Mouse (Mus musculus) left cerebral cortex, postnatal 14 days (tissue): ENCODE results near the gene Bcl2l14. TPM values are rescaled to one million over a fixed set of nuclear protein-coding genes. Genes with fewer than 3 reads are reported as not detected.

Experiments
- DNase-seq, 2 experiments: peaks; one replicate each; pipeline ENCODE4 v3.0.0; 2021 to 2022; ENCODE audit warnings: low spot score in 2 of 2, mixed read lengths in 1 of 2
- intact Hi-C: fragments of 180-260 bp; cut with DNase I; formaldehyde crosslinking; loops from one replicate; pipeline ENCODE4 v1.15.1; 2025
- long read RNA-seq, 2 experiments: library from polyadenylated mRNA; stranded (forward); transcript quantifications; one replicate each; pipeline ENCODE4 v2.0.0; 2021
- total RNA-seq, 2 experiments: library from RNA; stranded (reverse); gene quantifications; 2 replicates each; pipeline ENCODE4 v1.2.3; 2021

Bcl2l14 gene
- not detected for total RNA-seq
- long read RNA-seq, experiment 1, result 0 reads
- long read RNA-seq, experiment 2, result 0 reads

GRCm38 (mm10) chr6:134396018-134396417, at the start of gene Bcl2l14:
Bcl2l14 (plus strand) TSS chr6:134396318.
- DNase-seq, result no peak
- intact Hi-C loops, result no loop called here

GRCm38 (mm10) chr6:134348526-134349067, 47.5 kb upstream of the Bcl2l14 start:
- DNase-seq, result no peak

DNA sequence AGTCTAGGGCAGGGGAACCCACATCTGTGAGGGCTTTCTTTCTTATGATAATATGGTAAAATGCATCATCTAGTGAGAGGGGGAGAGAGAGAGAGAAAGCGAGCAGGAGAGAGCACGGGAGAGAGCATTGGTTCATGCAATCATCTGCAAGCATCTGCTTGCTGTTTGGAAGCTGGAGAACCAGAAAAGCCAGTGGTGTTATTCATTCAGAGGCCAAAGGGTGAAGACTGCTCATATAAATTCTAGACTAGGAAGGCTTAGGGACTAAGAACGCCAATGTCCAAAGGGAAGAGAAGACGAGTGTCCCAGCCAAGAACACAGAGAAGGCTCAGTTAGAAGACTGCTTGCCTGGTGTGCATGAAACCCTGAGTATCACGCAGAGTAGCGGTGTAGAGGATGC, 43.2 kb upstream of the Bcl2l14 start:
- DNase-seq, result no peak

More at GRCm38 (mm10) chr6:134348526-134349067, 47.5 kb upstream of the Bcl2l14 start:
- intact Hi-C loops, result no loop called here

DNA sequence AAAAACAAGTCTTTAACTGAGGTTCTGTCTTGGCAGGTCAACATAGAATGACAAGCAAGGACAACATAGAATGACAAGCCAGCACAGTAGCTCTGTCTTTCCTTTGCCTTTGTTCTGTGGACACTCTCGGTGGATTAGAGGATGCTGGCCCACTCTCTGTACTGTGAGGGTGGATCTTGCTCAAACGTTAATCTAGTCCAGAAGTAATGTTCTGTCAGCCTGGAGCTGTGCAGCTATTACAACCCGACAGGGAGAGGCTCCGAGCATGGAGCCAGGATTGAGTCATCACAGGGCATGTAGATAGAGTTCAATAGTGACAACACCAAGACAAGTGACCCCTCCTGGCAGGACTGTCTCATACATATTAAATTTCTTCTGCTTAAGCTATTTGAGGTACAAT, 42.4 kb upstream of the Bcl2l14 start:
- no peak for DNase-seq
- intact Hi-C loops, result no loop called here

More for the DNA sequence above, 43.2 kb upstream of the Bcl2l14 start:
- intact Hi-C loops, result no loop called here

- no peak for DNase-seq
- intact Hi-C loops, result no loop called here
Measured at GRCm38 (mm10) chr6:134357570-134357969, 38.5 kb upstream of the Bcl2l14 start.

DNA sequence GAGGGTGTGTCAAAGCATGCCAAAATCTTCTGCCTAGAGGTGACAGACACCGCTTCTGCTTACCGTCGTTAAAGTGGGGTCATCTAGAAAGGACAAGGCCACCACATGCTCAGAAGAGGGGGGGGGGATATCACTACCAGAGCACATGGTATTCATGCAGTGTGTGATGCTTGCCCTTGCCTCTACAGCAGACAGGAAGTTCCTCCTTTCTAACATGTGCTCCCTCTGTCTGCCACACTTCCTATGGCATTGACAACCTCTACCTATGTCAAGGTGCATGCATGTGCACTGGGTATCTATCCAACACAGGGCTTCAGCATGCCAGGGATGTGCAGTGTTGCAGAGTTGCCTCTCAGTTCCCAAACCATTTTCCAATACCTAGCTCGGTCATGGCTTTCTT, 36.0 kb upstream of the Bcl2l14 start:
- intact Hi-C loops, result no loop called here
- DNase-seq, result no peak

GRCm38 (mm10) chr6:134364644-134365043, 31.5 kb upstream of the Bcl2l14 start:
- intact Hi-C loops, result no loop called here

DNA sequence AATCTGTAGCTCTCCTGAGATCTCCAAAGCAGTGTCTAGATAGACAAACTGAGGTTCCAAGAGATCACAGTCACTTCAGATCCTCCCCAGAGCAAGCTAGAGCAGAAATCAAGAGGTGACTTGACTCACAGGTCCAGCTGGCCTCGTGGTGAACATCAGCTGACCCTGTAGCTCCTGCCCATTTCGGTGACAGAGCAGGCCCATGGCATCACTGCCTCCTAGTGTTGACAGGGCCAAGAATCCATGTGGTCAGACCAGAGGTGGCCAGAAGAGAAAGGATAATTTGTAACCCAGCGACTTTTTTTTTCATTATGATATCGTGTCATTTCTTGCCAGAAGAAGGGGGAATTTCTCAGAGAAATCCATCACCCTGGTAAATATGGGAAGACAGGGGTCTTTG, 30.2 kb upstream of the Bcl2l14 start:
- no peak for DNase-seq
- intact Hi-C loops, result no loop called here

More at GRCm38 (mm10) chr6:134364644-134365043, 31.5 kb upstream of the Bcl2l14 start:
- DNase-seq, result no peak

- no peak for DNase-seq
- intact Hi-C loops, result no loop called here
Measured at GRCm38 (mm10) chr6:134366366-134367351, 29.5 kb upstream of the Bcl2l14 start.

GRCm38 (mm10) chr6:134367366-134368281, 28.5 kb upstream of the Bcl2l14 start:
- DNase-seq, result no peak
- intact Hi-C loops, result no loop called here

GRCm38 (mm10) chr6:134372946-134373345, 23.2 kb upstream of the Bcl2l14 start:
- intact Hi-C loops, result no loop called here
- peak; percentile 39 to 59 for DNase-seq

GRCm38 (mm10) chr6:134377201-134377600, 18.9 kb upstream of the Bcl2l14 start:
- DNase-seq, result no peak
- intact Hi-C loops, result no loop called here

GRCm38 (mm10) chr6:134377856-134378255, 18.3 kb upstream of the Bcl2l14 start:
- intact Hi-C loops, result no loop called here
- DNase-seq, result no peak

- intact Hi-C loops, result loop anchor here (10.0 kb wide), 1 partner anchor 127 kb away; no protein-coding TSS in a partner anchor
- no peak for DNase-seq
Measured at GRCm38 (mm10) chr6:134381462-134381861, 14.7 kb upstream of the Bcl2l14 start.

DNA sequence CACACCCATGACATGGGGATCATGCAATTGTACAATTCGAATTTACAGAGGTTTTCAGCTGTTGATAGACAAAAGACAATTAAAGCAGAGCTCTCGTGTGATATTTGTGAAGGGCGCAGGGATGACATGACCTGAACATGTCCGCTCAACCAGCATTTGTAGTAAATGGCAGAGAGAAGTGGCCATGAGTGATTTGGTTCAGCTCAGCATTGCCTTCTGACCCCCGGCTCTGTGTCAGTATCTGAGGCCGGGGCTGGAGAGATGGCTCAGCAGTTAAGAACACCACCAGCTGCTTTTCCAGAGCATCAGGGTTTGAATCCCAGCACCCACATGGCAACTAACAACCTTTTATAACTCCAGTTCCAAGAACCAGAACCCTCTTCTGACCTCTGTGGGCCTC, 10.2 kb upstream of the Bcl2l14 start:
- DNase-seq, result no peak
- intact Hi-C loops, result loop anchor here (10.0 kb wide), 1 partner anchor 131 kb away; no protein-coding TSS in a partner anchor

DNA sequence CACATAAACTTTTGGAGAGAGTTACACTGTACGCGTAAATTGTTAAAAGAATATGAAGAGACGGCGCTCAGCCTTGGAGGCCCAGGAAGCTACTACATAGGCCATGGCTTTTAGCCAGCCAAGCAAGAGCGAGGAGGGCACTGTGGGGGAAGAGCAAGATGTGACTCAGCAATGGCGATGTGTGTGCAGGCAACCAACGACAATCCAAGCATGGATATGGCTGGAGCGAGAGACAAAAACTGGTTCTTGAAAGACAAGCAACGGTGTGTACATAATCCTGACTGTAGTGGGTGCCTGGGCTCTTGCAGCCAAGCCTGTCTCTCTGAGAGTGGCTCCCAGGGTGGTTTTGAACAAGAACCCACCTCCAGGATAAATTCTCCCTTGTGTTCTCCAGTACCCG, 8.7 kb upstream of the Bcl2l14 start:
- intact Hi-C loops, result loop anchor here (10.0 kb wide), 1 partner anchor 133 kb away; no protein-coding TSS in a partner anchor
- no peak for DNase-seq

DNA sequence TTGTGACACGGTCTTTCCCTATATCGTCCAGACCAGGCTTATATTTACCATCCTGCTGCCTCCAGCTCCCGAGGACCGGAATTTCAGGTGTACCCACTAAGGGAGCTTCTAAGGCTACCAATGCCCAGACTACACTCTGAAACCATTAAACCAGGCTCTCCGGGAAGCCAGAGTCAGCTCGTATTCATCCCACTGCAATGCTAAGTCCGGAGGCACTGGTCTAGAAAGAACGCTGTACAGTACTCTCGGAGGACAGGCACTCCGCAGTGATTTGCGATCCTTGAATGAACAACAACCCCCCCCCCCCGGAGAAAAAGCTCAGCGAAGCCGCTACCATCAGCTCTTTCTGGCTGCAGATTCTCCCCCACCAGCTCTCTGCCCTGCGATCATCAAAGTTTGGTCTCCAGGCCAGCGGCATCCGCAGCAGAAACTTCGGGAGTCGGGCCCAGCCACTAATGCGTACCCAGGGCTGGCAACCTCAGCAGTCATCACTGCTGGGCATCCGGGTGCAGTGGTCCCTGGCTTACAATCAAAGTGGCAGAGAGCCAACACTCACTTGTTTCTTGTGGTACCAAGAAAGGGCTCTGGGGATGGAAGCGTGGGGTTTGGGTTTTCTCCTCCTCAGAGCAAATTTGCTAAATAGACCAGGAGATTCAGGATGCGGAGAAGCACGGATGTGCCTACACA, 7.6 kb upstream of the Bcl2l14 start:
- intact Hi-C loops, result loop anchor here (1.0 to 10.0 kb wide), 4 partner anchors 134 to 484 kb away; partner anchors contain the start of gene Etv6
- peak; percentile 25 to 26 for DNase-seq

DNA sequence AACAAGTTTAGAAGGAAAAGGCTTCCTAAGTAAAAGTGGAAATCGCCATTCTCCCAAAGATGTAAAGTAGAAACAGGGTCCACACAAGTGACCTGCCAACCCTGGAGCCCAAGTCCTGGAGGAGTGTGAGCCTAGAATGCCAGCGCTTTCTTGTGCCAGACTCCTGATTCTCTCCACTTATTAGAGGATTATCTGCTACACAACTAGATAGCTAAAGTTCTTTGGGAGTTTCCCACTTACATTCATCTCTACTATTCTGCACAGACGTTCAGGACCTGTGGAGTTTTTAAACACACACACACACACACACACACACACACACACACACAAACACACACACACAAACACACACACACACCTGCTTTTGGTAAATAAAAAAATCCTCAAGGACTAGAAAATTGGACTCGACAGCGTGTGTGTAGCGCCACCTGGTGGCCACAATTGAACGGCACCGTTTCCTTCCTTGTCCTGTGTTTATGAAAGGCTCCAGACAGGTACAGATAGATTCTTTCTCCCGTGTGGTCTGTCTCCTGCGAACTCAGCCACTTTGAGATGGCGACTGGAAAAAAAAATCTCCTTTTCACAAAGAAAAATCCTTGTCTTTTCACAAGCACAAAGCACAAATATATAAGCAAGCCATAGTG, 6.7 kb upstream of the Bcl2l14 start:
- intact Hi-C loops, result loop anchor here (1.0 to 10.0 kb wide), 4 partner anchors 135 to 485 kb away; partner anchors contain the start of gene Etv6

More for the DNA sequence above, 6.7 kb upstream of the Bcl2l14 start:
- peak; percentile 83 to 88 for DNase-seq
